Comparison of ENCODE assay signal across 8 mouse cellular contexts in genomic region chr3:85888221-85888671, GRCm38 (mm10). TPM values are rescaled to one million over a fixed set of nuclear protein-coding genes. Genes with fewer than 3 reads are reported as not detected.
DNase-seq lines count a peak whose midpoint lies in the region; ATAC-seq lines count a peak whose summit lies in the region.

No protein-coding gene starts in this region.

- H3K36me3 ChIP-seq in embryonic facial prominence, embryonic 11.5 days (replicated peaks; ENCODE audit: control insufficient read depth, insufficient read depth, low read depth, low read length), result no peaks in the 10 kb centered on the region
- no peaks in the 10 kb centered on the region for H3K36me3 ChIP-seq in heart, embryonic 13.5 days
- H3K36me3 ChIP-seq in kidney, embryonic 14.5 days (ENCODE audit: control insufficient read depth, insufficient read depth, low read length), result no peaks in the 10 kb centered on the region
- H3K36me3 ChIP-seq in lung, embryonic 15.5 days, result no peaks in the 10 kb centered on the region

- H3K9ac ChIP-seq in embryonic facial prominence, embryonic 11.5 days (replicated peaks; ENCODE audit: low read length), result no peak overlapping the region
- peak overlapping the region; percentile 86; the same call in 1 of the 2 replicates for H3K9ac ChIP-seq in heart, embryonic 13.5 days
- H3K9ac ChIP-seq in kidney, embryonic 14.5 days (ENCODE audit: low read depth, low read length), result 0 out of 2 replicates have a peak overlapping the region, but pooled peaks have one; percentile 50
- H3K9ac ChIP-seq in lung, embryonic 15.5 days, result no peak overlapping the region; the same call in 1 of the 2 replicates

- peak overlapping the region; percentile 49 for H3K4me3 ChIP-seq in embryonic facial prominence, embryonic 11.5 days (ENCODE audit: low read depth, low read length)
- H3K4me3 ChIP-seq in heart, embryonic 13.5 days, result peak overlapping the region; percentile 73
- peak overlapping the region; percentile 59 for H3K4me3 ChIP-seq in kidney, embryonic 14.5 days (ENCODE audit: low read length)
- H3K4me3 ChIP-seq in lung, embryonic 15.5 days, result peak overlapping the region; percentile 50

- 4% methylated on average over 11 of the region's 11 CpGs for WGBS in embryonic facial prominence, embryonic 11.5 days
- 15% methylated on average over 11 of the region's 11 CpGs for WGBS in heart, embryonic 13.5 days
- 4% methylated on average over 11 of the region's 11 CpGs for WGBS in kidney, embryonic 14.5 days
- WGBS in lung, embryonic 15.5 days, result 13% methylated on average over 11 of the region's 11 CpGs

- peak; percentile 79 for DNase-seq in 3134 (ENCODE audit: extremely low read depth, insufficient read length, low spot score)
- peak; percentile 34 for DNase-seq in ES-CJ7 (ENCODE audit: low read depth, low spot score)
- peak; percentile 14 for DNase-seq in embryonic facial prominence, embryonic 11.5 days (ENCODE audit: low spot score)
- DNase-seq in right cerebral cortex, postnatal 4 days, result peak; percentile 23
- no peak for DNase-seq in layer of hippocampus, postnatal 36 days

- H3K27me3 ChIP-seq in embryonic facial prominence, embryonic 11.5 days (ENCODE audit: control insufficient read depth, insufficient read depth, low read length), result no peaks in the 10 kb centered on the region; the same call in 1 of the 2 replicates
- no peaks in the 10 kb centered on the region for H3K27me3 ChIP-seq in heart, embryonic 13.5 days (replicated peaks)
- no peaks in the 10 kb centered on the region; the same call in none of the 2 replicates for H3K27me3 ChIP-seq in kidney, embryonic 14.5 days (ENCODE audit: control insufficient read depth, insufficient read depth, low read length)
- no peaks in the 10 kb centered on the region; the same call in 1 of the 2 replicates for H3K27me3 ChIP-seq in lung, embryonic 15.5 days

- H3K4me1 ChIP-seq in embryonic facial prominence, embryonic 11.5 days (ENCODE audit: control insufficient read depth, insufficient read depth, low read length), result no peaks in the 10 kb centered on the region
- peaks cover 31% of the 10 kb centered on the region for H3K4me1 ChIP-seq in heart, embryonic 13.5 days
- H3K4me1 ChIP-seq in kidney, embryonic 14.5 days (ENCODE audit: control insufficient read depth, insufficient read depth, low read length), result peaks cover 9% of the 10 kb centered on the region; the same call in 1 of the 2 replicates
- peaks cover 16% of the 10 kb centered on the region for H3K4me1 ChIP-seq in lung, embryonic 15.5 days

- H3K4me2 ChIP-seq in embryonic facial prominence, embryonic 11.5 days (ENCODE audit: low read depth, low read length), result peak overlapping the region; percentile 86
- peak overlapping the region; percentile 91 for H3K4me2 ChIP-seq in heart, embryonic 13.5 days
- peak overlapping the region; percentile 86 for H3K4me2 ChIP-seq in kidney, embryonic 14.5 days (replicated peaks; ENCODE audit: low read depth, low read length)
- peak overlapping the region; percentile 94 for H3K4me2 ChIP-seq in lung, embryonic 15.5 days

- H3K9me3 ChIP-seq in embryonic facial prominence, embryonic 11.5 days (replicated peaks; ENCODE audit: control insufficient read depth, low read length), result no peaks in the 10 kb centered on the region
- no peaks in the 10 kb centered on the region for H3K9me3 ChIP-seq in heart, embryonic 13.5 days
- no peaks in the 10 kb centered on the region for H3K9me3 ChIP-seq in kidney, embryonic 14.5 days (ENCODE audit: control insufficient read depth, low read length)
- no peaks in the 10 kb centered on the region for H3K9me3 ChIP-seq in lung, embryonic 15.5 days

- no peak overlapping the region; the same call in 1 of the 2 replicates for H3K27ac ChIP-seq in embryonic facial prominence, embryonic 11.5 days (replicated peaks; ENCODE audit: low read depth, low read length)
- peak overlapping the region; percentile 69 for H3K27ac ChIP-seq in heart, embryonic 13.5 days (replicated peaks)
- peak overlapping the region; percentile 70; the same call in 1 of the 2 replicates for H3K27ac ChIP-seq in kidney, embryonic 14.5 days (ENCODE audit: low read depth, low read length)
- H3K27ac ChIP-seq in lung, embryonic 15.5 days, result peak overlapping the region; percentile 41

- no peak for ATAC-seq in embryonic facial prominence, embryonic 11.5 days (replicated peaks; ENCODE audit: insufficient number of reproducible peaks, low FRiP score, low TSS enrichment, low read depth)
- no peak for ATAC-seq in heart, embryonic 13.5 days (ENCODE audit: extremely low read depth, insufficient number of reproducible peaks, low FRiP score, low TSS enrichment)
- peak; percentile 37 for ATAC-seq in kidney, embryonic 14.5 days (ENCODE audit: low FRiP score, low TSS enrichment)
- ATAC-seq in lung, embryonic 15.5 days (ENCODE audit: borderline replicate concordance, extremely low read depth, low FRiP score, low TSS enrichment), result no peak

RNA-seq across cellular contexts. Expression of gene Gm37240, which starts 0.9 kb away (rescaled TPM):
- 2.0 and 3.2 TPM in 2 replicates for polyA plus RNA-seq in embryonic facial prominence, embryonic 11.5 days (2014; fragmentation: Nextera tagmentation; extraction: Ambion mirVana)
- polyA plus RNA-seq in heart, embryonic 13.5 days (2015; fragmentation: Nextera tagmentation; extraction: Ambion mirVana), result 7.2 and 7.5 TPM in 2 replicates
- 5.8 and 15.1 TPM in 2 replicates for polyA plus RNA-seq in kidney, embryonic 14.5 days (2014; fragmentation: Nextera tagmentation; extraction: Ambion mirVana)
- polyA plus RNA-seq in lung, embryonic 15.5 days (2015; fragmentation: Nextera tagmentation; extraction: Ambion mirVana), result 7.0 and 8.8 TPM in 2 replicates
- not detected for total RNA-seq in layer of hippocampus, postnatal 36 days (2021)

RNA-seq across cellular contexts. Expression of gene Glt28d2, which starts 0.9 kb away (rescaled TPM):
- 0.86 and 0.94 TPM in 2 replicates for polyA plus RNA-seq in embryonic facial prominence, embryonic 11.5 days (2014; fragmentation: Nextera tagmentation; extraction: Ambion mirVana)
- polyA plus RNA-seq in heart, embryonic 13.5 days (2015; fragmentation: Nextera tagmentation; extraction: Ambion mirVana), result 0.80 and 1.4 TPM in 2 replicates
- polyA plus RNA-seq in kidney, embryonic 14.5 days (2014; fragmentation: Nextera tagmentation; extraction: Ambion mirVana), result 1.8 and 2.6 TPM in 2 replicates
- polyA plus RNA-seq in lung, embryonic 15.5 days (2015; fragmentation: Nextera tagmentation; extraction: Ambion mirVana), result 1.6 and 2.0 TPM in 2 replicates
- total RNA-seq in layer of hippocampus, postnatal 36 days (2021), result under 1 TPM; 0.25 to 0.30 TPM

Comparison
In these comparisons a context has a peak if more than half of its experiments do, and no peak if none do; other contexts are left out.
1. DNase-seq: peak in 3134 (single experiment), ES-CJ7 (single experiment), embryonic facial prominence, embryonic 11.5 days (single experiment) and right cerebral cortex, postnatal 4 days (single experiment); none in layer of hippocampus, postnatal 36 days (0 of 2).
2. H3K9ac ChIP-seq: peak in heart, embryonic 13.5 days (single experiment) and kidney, embryonic 14.5 days (single experiment); none in embryonic facial prominence, embryonic 11.5 days (single experiment) and lung, embryonic 15.5 days (single experiment).
3. Peak in every context shown above with its lines, with median percentiles within 50 percentile points of each other: H3K4me2 ChIP-seq and H3K4me3 ChIP-seq.